Mouse (Mus musculus) gastrocnemius, postnatal 36 days (tissue): ENCODE data around the gene Eps15. TPM values are rescaled to one million over a fixed set of nuclear protein-coding genes. Genes with fewer than 3 reads are reported as not detected.
A peak's percentile ranks its signal among the peaks of the same experiment; 100 is the strongest.
"Not testable (repeated sequence)": the region's sequence is repeated elsewhere in the genome, so short reads cannot be mapped to it uniquely, and the experiment has no call there.

ENCODE experiments used
- DNase-seq, 2 experiments: peaks; one replicate each; pipeline ENCODE4 v3.0.0; 2022
- intact Hi-C: fragments of 180-260 bp; cut with DNase I; formaldehyde crosslinking; loops from one replicate; pipeline ENCODE4 v1.15.1; 2025
- total RNA-seq, 2 experiments: library from RNA; stranded (reverse); gene quantifications; 2 replicates each; pipeline ENCODE4 v1.2.3; 2021

Eps15 gene
- total RNA-seq, 2 experiments from 2014 or later: 64.4 to 65.1 TPM

DNA sequence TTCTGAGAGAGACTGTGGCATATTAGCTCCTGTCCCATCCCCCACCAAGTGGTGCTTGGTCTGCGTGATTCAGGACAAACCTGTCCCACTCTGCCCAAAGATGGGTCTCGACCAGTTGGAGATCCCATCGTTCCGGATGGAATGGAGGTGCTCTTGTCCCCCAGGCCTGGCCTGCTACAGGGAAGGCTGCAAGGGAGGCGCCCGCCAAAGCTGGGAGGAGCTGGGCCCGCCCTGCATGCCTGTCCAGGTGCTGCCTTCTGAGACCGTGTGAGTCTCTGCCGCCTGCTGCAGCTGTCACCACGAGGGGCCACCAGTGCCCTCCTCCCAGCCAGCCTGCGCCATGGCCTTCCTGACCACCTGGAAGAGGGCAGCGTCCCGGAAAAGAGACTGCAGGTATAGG, 113.8 kb downstream of the Eps15 start:
- intact Hi-C loops: no loop called here
- no peak for DNase-seq

DNA sequence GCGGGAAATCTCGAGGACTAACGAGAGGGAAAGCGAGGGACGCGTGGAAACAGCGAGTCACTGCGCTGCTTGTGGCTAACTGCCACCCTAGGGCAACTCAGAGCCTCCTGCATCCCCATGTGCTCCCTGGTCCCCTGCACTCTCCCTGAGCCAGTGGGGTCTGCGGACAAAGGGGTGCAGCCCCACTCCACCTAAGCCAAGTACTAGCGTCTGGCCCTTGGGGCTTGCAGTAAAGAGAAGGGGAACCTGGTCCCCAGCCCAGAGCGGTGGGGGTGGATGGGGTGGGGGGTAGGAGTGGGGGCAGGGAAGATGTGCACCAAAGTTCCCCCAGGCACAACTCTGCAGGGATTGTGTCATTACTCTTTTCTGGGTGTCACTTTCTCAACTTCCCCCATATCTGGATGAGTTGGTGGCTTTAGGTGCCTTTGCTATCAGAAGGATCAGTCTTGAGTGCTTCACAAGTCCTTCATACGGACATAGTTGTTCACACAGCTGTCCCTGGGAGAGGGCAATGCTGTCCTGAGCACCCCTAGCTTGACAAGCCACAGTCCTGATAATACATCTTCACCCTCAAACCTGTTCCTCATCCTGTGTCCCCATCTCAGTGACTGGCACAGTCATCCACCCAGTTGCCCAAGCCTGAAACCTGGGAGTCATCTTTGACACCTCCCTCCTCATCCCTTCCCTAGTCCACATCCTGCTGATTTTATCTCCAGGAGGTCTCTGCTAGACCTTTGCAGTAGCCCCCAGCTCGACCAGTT, 114.4 kb downstream of the Eps15 start:
- intact Hi-C loops: no loop called here
- no peak for DNase-seq

DNA sequence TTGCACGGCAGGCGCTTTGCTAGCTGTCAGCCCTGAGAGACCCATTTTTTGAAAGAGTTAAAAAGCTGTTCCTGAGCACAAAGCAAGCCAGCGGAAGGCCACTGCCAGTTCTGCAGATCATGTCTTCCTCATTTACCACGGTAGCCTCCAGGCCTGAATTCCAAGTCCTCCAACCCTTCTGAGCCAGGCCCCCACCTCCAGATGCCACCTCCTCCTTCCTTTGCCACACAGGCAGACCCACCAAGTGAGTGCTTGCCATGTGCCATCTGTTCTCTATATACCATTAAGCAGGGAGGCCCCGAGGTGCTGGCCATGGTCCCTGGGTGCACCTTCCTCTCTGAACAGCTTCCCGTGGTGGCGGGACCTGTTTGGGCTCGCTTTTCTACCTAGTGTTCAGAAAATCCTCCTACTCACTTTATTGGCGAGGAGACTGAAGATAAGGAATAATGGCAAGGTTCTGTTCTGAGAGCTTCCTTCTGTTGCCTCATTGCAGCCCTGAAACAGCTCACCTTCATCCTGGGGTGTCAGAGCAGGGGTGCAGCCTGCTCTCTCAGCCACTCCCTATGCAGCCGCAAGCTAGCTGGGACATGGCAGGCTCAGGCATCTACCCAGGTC, 120.4 kb downstream of the Eps15 start:
- no peak for DNase-seq
- intact Hi-C loops: loop anchor here (5.0 kb wide), 1 partner anchor 507 kb away; no protein-coding TSS in a partner anchor

DNA sequence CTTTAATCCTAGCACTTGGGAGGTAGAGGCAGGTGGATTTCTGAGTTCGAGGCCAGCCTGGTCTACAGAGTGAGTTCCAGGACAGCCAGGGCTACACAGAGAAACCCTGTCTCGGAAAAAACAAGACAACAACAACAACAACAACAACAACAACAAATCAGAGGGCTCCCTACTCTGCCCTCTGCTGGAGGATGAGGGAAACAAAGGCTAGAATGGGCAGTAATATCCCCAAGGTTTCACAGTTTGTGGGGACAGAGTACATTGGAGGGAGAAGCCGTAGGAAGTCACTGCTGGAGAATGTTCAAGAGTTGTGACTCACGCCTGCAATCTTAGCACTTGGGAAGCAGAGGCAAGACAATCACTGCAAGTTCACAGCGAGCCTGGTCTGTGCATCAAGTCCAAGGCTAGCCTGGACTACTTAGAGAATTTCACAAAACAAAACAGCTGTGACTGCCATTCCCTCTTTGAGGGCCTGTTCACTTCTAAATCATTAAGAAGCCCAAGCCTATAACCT, 121.2 kb downstream of the Eps15 start:
- intact Hi-C loops: loop anchor here (5.0 kb wide), 1 partner anchor 506 kb away; no protein-coding TSS in a partner anchor
- no peak for DNase-seq

DNA sequence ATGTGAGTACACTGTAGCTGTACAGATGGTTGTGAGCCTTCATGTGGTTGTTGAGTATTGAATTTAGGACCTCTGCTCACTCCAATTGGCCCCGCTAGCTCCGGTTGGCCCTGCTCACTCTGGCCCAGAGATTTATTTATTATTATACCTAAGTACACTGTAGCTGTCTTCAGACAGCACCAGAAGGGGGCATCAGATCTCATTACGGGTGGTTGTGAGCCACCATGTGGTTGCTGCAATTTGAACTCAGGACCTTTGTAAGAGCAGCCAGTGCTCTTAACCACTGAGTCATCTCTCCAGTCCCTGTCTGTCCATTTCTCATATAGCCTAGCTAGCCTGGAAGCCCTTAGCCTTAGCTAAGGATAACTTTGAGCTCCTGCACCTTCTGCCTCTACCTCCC, 124.8 kb downstream of the Eps15 start:
- intact Hi-C loops: loop anchor here (5.0 kb wide), 1 partner anchor 502 kb away; no protein-coding TSS in a partner anchor
- DNase-seq: not testable (repeated sequence)

- intact Hi-C loops: no loop called here
- no peak for DNase-seq
Observed at GRCm38 (mm10) chr4:109405415-109405814, 125.3 kb downstream of the Eps15 start.

DNA sequence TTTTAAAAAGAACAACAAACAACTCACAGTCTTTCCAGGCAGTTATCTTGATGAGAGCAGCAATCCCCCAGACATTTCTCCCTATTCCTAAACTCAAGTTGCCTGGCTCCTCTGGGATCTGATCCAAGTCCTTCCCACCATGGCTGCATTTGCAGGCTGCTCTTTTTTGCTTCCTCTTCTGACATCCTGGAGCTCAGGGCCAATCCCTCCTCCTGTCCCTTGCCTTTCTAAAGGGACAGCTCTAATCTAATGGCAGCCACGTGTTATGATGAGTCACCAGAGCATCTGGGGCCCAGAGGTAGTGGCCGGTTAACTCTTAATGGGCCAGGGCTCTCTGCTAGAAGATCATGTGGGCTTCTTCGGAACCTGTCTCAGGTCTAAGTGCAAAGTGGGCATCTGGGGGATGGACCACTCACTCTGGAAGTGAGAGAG, 126.0 kb downstream of the Eps15 start:
- peak; percentile 41 to 58 for DNase-seq
- intact Hi-C loops: no loop called here

DNA sequence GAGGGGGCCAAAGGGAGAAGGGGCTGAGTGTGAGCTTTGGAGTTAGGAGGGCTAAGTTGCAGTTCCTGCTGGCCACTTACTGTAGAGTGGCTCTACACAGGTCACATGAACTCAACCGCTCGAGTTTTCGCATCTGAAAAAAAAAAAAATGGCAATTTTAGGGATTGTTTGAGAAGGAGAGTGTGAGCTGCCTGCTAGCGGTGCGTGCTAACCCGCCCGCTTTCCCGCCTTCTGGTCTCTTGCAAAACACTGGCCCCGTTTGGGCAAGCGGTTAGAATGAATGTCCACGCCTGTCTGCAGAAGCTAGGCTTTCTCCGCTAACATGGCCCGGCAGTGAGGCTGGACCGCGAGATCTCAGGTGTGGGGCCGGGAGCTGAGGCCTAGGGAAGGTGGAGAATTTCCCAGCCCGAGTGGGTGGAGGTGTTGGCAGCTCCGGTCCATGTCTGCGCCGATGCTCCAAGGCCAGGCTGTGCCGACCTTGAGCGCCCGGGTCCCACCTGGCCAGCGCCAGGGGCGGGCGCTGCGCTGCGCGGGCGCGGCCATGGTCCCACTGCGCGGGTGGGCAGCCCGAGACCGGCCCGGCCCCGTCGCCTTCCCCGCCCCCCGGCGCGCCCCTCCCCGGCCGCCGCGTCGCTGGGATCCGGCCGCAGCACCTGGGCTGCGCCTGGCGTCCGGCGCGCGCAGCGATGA, 126.6 kb downstream of the Eps15 start, which contains the start of gene Ttc39a:
TSS of gene Ttc39a (plus strand) at position 138 of the 690 bp plus-strand sequence.
- peak; percentile 19 to 27 for DNase-seq
- intact Hi-C loops: no loop called here

- intact Hi-C loops: no loop called here
Observed at GRCm38 (mm10) chr4:109407176-109407520, 127.1 kb downstream of the Eps15 start.

GRCm38 (mm10) chr4:109407701-109408485, 127.8 kb downstream of the Eps15 start:
- intact Hi-C loops: no loop called here

More at GRCm38 (mm10) chr4:109407176-109407520, 127.1 kb downstream of the Eps15 start:
- no peak for DNase-seq

GRCm38 (mm10) chr4:109410681-109411376, 130.8 kb downstream of the Eps15 start:
- DNase-seq: no peak
- intact Hi-C loops: no loop called here

More at GRCm38 (mm10) chr4:109407701-109408485, 127.8 kb downstream of the Eps15 start:
- no peak for DNase-seq

- intact Hi-C loops: no loop called here
- DNase-seq: no peak
Observed at GRCm38 (mm10) chr4:109411377-109411967, 131.4 kb downstream of the Eps15 start.

- no peak for DNase-seq
- intact Hi-C loops: no loop called here
Observed at GRCm38 (mm10) chr4:109412233-109412632, 132.2 kb downstream of the Eps15 start.

- intact Hi-C loops: no loop called here
- no peak for DNase-seq
Observed at GRCm38 (mm10) chr4:109417998-109418397, 137.9 kb downstream of the Eps15 start.

- intact Hi-C loops: no loop called here
- DNase-seq: no peak
Observed at GRCm38 (mm10) chr4:109419017-109419416, 138.9 kb downstream of the Eps15 start.

- DNase-seq: no peak
- intact Hi-C loops: no loop called here
Observed at GRCm38 (mm10) chr4:109419563-109419962, 139.5 kb downstream of the Eps15 start.

DNA sequence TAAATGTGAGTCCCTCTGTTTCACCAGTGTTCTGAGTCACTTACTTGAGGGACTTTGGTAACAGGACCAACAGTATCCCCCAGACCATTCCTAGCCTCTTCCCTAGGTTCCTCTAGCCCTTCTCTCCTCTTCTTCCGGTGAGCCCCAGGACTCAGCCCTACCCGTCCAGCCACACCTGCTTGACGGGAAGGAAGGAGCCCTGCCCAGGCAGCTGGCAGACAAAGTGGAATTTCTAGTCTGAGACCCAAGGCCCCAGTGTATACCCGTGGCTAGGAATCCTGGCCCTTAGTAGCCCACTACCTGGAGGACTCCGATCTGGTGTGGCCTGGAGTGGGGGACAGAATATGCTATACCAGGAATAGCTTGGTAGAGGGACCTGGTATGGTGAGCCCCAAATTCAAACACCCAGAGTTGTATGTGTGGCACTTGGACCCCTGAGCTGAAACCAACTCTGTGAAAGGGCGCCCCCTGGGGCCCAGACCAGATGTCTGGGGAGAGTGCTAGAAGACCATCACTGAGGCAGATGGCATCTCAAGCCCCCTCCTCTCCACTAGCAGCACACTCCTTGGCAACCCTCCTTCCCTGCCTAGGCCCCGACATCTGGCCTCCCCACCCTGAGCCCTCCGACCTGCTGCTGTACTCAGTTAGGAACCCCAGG, 140.2 kb downstream of the Eps15 start:
- intact Hi-C loops: no loop called here
- DNase-seq: no peak

GRCm38 (mm10) chr4:109421608-109422007, 141.5 kb downstream of the Eps15 start:
- no peak for DNase-seq
- intact Hi-C loops: no loop called here

- DNase-seq: no peak
- intact Hi-C loops: no loop called here
Observed at GRCm38 (mm10) chr4:109422436-109422835, 142.4 kb downstream of the Eps15 start.
